ENCODE assay signal across 8 mouse cellular contexts in genomic region chr11:43411413-43411812, GRCm38 (mm10). TPM values are rescaled to one million over a fixed set of nuclear protein-coding genes. Genes with fewer than 3 reads are reported as not detected.
DNase-seq lines count a peak whose midpoint lies in the region; ATAC-seq and TF ChIP-seq lines count a peak whose summit lies in the region.

No protein-coding gene starts in this region.

- no peaks in the 10 kb centered on the region for H3K79me2 ChIP-seq in CH12.LX (replicated peaks; ENCODE audit: control insufficient read depth, extremely low read depth, insufficient read depth, poor library complexity, severe bottlenecking)

- H3K27me3 ChIP-seq in CH12.LX (replicated peaks), result no peaks in the 10 kb centered on the region
- H3K27me3 ChIP-seq in lung, embryonic 14.5 days (ENCODE audit: insufficient read depth, low read length), result no peaks in the 10 kb centered on the region

- no peak overlapping the region for H3K27ac ChIP-seq in CH12.LX (ENCODE audit: insufficient read depth, low read depth)
- no peak overlapping the region for H3K27ac ChIP-seq in cortical plate, adult 2 months (ENCODE audit: insufficient read depth, low read length)
- no peak overlapping the region for H3K27ac ChIP-seq in lung, embryonic 14.5 days (ENCODE audit: low read depth)

- peaks cover 0 to 8% of the 10 kb centered on the region in 2 experiments for H3K36me3 ChIP-seq in CH12.LX (replicated peaks in 1 of 2; ENCODE audit: control insufficient read depth in 1 of 2, insufficient read depth in 1 of 2, low read length in 1 of 2)
- H3K36me3 ChIP-seq in lung, embryonic 14.5 days (ENCODE audit: insufficient read depth), result no peaks in the 10 kb centered on the region

- no peak overlapping the region for H3K9ac ChIP-seq in CH12.LX (ENCODE audit: insufficient read depth, low read depth)
- no peak overlapping the region for H3K9ac ChIP-seq in lung, embryonic 14.5 days

- H3K4me1 ChIP-seq in CH12.LX (ENCODE audit: control insufficient read depth in 1 of 2, insufficient read depth in 2 of 2), result peaks cover 14 to 52% of the 10 kb centered on the region in 2 experiments
- H3K4me1 ChIP-seq in cortical plate, adult 2 months (ENCODE audit: control insufficient read depth, insufficient read depth, low read length), result no peaks in the 10 kb centered on the region
- H3K4me1 ChIP-seq in lung, embryonic 14.5 days (ENCODE audit: insufficient read depth), result no peaks in the 10 kb centered on the region

- dilution Hi-C loops in CH12.LX (cut with MboI; ENCODE audit: extremely low pct_ligation_motif_present, extremely low pct_unique_long_range_greater_than_20kb, low sequenced_read_pairs), result no loop called here

- in situ Hi-C loops in CH12.LX (cut with MboI; ENCODE audit: low pct_ligation_motif_present, low pct_unique_long_range_greater_than_20kb, low sequenced_read_pairs), result loop anchor here (10.0 kb wide), 1 partner anchor 197 kb away; no protein-coding TSS in a partner anchor

- WGBS in lung, embryonic 14.5 days, result 3% methylated on average over 1 of the region's 1 CpGs

- peak; percentile 83 for TF ChIP-seq EP300 in CH12.LX (IDR thresholded peaks at IDR 0.05; ENCODE audit: low read length)

- TF ChIP-seq RAD21 in CH12.LX (IDR thresholded peaks at IDR 0.05; ENCODE audit: low read depth, low read length), result peak; percentile 93

- H3K9me3 ChIP-seq in CH12.LX (replicated peaks; ENCODE audit: low read length), result no peaks in the 10 kb centered on the region
- no peaks in the 10 kb centered on the region for H3K9me3 ChIP-seq in lung, embryonic 14.5 days (ENCODE audit: low read depth, low read length)

- DNase-seq in CH12.LX (ENCODE audit: extremely low read depth), result peak; percentile 97
- peak; percentile 77 for DNase-seq in ZHBTc4 (ENCODE audit: low read depth, low spot score)
- peak; percentile 24 for DNase-seq in gastrocnemius, postnatal 25 days
- DNase-seq in layer of hippocampus, adult 11-12 months (ENCODE audit: low spot score), result peak; percentile 76
- DNase-seq in lung, embryonic 14.5 days, result peak; percentile 84
- peak; percentile 83 for DNase-seq in retina, postnatal 1 day
- peak; percentile 59 to 66 for DNase-seq in thymus, postnatal 36 days

- no peak overlapping the region for H3K4me2 ChIP-seq in CH12.LX (ENCODE audit: insufficient read depth, low read depth, poor library complexity, severe bottlenecking)
- H3K4me2 ChIP-seq in lung, embryonic 14.5 days, result no peak overlapping the region

- TF ChIP-seq POLR2A in CH12.LX (IDR thresholded peaks at IDR 0.05; ENCODE audit: low read depth, low read length), result 0 out of 2 replicates have a peak, but pooled peaks have one; percentile 16
- TF ChIP-seq POLR2A in cortical plate, adult 2 months (IDR thresholded peaks at IDR 0.05; ENCODE audit: extremely low read depth, insufficient read depth, low read length), result no peak

- H3K4me3 ChIP-seq in CH12.LX (replicated peaks in 1 of 3; ENCODE audit: low read depth in 2 of 3, low read length in 2 of 3, poor library complexity in 1 of 3), result no peak overlapping the region
- H3K4me3 ChIP-seq in cortical plate, adult 2 months (ENCODE audit: insufficient read depth, low read length), result no peak overlapping the region
- H3K4me3 ChIP-seq in lung, embryonic 14.5 days (ENCODE audit: low read depth, low read length), result no peak overlapping the region

- peak; percentile 98 to 100 for TF ChIP-seq CTCF in CH12.LX (conservative IDR thresholded peaks at IDR 0.05 in 1 of 2, IDR thresholded peaks at IDR 0.05 in 1 of 2; ENCODE audit: low read depth in 2 of 2, low read length in 2 of 2)
- peak; percentile 72 for TF ChIP-seq CTCF in cortical plate, adult 2 months (IDR thresholded peaks at IDR 0.05; ENCODE audit: extremely low read depth, insufficient read depth, low read length)
- peak; percentile 89 for TF ChIP-seq CTCF in lung, embryonic 14.5 days (IDR thresholded peaks at IDR 0.05; ENCODE audit: low read depth)

- ATAC-seq in lung, embryonic 14.5 days (ENCODE audit: insufficient read depth), result peak; percentile 54

TF ChIP-seq in CH12.LX, 34 proteins besides CTCF, POLR2A, EP300 and RAD21:
- TF ChIP-seq MXI1 (IDR thresholded peaks at IDR 0.05; ENCODE audit: low read depth, low read length) (peak; percentile 63; the same call in 1 of the 2 replicates), SIN3A (IDR thresholded peaks at IDR 0.05; ENCODE audit: low read length) (peak; percentile 80), RCOR1 (conservative IDR thresholded peaks at IDR 0.05; ENCODE audit: low read depth, low read length) (no peak), MEF2A (IDR thresholded peaks at IDR 0.05; ENCODE audit: borderline replicate concordance, low read depth, low read length) (no peak), POLR2AphosphoS2 (IDR thresholded peaks at IDR 0.05; ENCODE audit: low read depth, low read length) (no peak), ZC3H11A (IDR thresholded peaks at IDR 0.05; ENCODE audit: low read depth, low read length) (peak; percentile 50; the same call in 1 of the 2 replicates), HCFC1 (IDR thresholded peaks at IDR 0.05; ENCODE audit: low read depth, low read length) (no peak), BHLHE40 (IDR thresholded peaks at IDR 0.05; ENCODE audit: low read depth, low read length) (peak; percentile 67), JUN (IDR thresholded peaks at IDR 0.05; ENCODE audit: insufficient read depth, low read depth, low read length) (0 out of 2 replicates have a peak, but pooled peaks have one; percentile 15), JUND (conservative IDR thresholded peaks at IDR 0.05; ENCODE audit: low read depth, low read length) (no peak), ZMIZ1 (IDR thresholded peaks at IDR 0.05; ENCODE audit: low read depth, low read length) (no peak), MAFK (IDR thresholded peaks at IDR 0.05; ENCODE audit: insufficient replicate concordance, low read length) (no peak), MYC (IDR thresholded peaks at IDR 0.05; ENCODE audit: low read depth, low read length) (peak; percentile 93), NELFE (IDR thresholded peaks at IDR 0.05; ENCODE audit: low read depth, low read length) (no peak; the same call in 1 of the 2 replicates), GABPA (IDR thresholded peaks at IDR 0.05; ENCODE audit: insufficient replicate concordance, low read depth, low read length) (no peak), MAZ (IDR thresholded peaks at IDR 0.05; ENCODE audit: low read depth, low read length) (peak; percentile 37; the same call in 1 of the 2 replicates), SMC3 (IDR thresholded peaks at IDR 0.05; ENCODE audit: low read depth, low read length) (peak; percentile 96), ELF1 (IDR thresholded peaks at IDR 0.05; ENCODE audit: low read depth, low read length) (0 out of 2 replicates have a peak, but pooled peaks have one; percentile 42), KAT2A (IDR thresholded peaks at IDR 0.05; ENCODE audit: insufficient replicate concordance, low read length) (no peak), TBP (conservative IDR thresholded peaks at IDR 0.05; ENCODE audit: low read depth, low read length) (no peak), PAX5 (IDR thresholded peaks at IDR 0.05; ENCODE audit: low read length) (no peak), CHD2 (IDR thresholded peaks at IDR 0.05; ENCODE audit: low read length) (peak; percentile 42; the same call in 1 of the 2 replicates), MAX (IDR thresholded peaks at IDR 0.05; ENCODE audit: low read length) (peak; percentile 17; the same call in 1 of the 2 replicates), TCF12 (IDR thresholded peaks at IDR 0.05; ENCODE audit: low read depth, low read length) (no peak; the same call in 1 of the 2 replicates), ZKSCAN1 (IDR thresholded peaks at IDR 0.05; ENCODE audit: borderline replicate concordance, low read depth, low read length) (no peak), ZNF384 (IDR thresholded peaks at IDR 0.05; ENCODE audit: low read depth, low read length) (no peak), ETS1 (conservative IDR thresholded peaks at IDR 0.05; ENCODE audit: low read depth, low read length) (peak; percentile 52), IRF4 (IDR thresholded peaks at IDR 0.05; ENCODE audit: low read depth, low read length) (peak; percentile 72; the same call in 1 of the 2 replicates), NRF1 (IDR thresholded peaks at IDR 0.05; ENCODE audit: low read depth, low read length) (no peak), CHD1 (IDR thresholded peaks at IDR 0.05; ENCODE audit: low read depth, low read length) (no peak), E2F4 (IDR thresholded peaks at IDR 0.05; ENCODE audit: insufficient replicate concordance, low read depth, low read length) (0 out of 2 replicates have a peak, but pooled peaks have one; percentile 13), UBTF (IDR thresholded peaks at IDR 0.05; ENCODE audit: low read depth, low read length) (no peak), USF1 (IDR thresholded peaks at IDR 0.05; ENCODE audit: low read depth, low read length) (no peak), USF2 (conservative IDR thresholded peaks at IDR 0.05; ENCODE audit: low read depth, low read length) (peak; percentile 40)

RNA-seq across cellular contexts. Expression of gene Pttg1, which starts 14.6 kb away (rescaled TPM):
- total RNA-seq in CH12.LX (2012; rRNA removed) (153 and 190 TPM in 2 replicates), CH12.LX (2014; rRNA removed) (276 and 337 TPM in 2 replicates)
- 258 and 279 TPM in 2 replicates for polyA plus RNA-seq in CH12.LX (2012; ENCODE audit: insufficient read length, low read depth)
- 98.8 and 109 TPM in 2 replicates for polyA plus RNA-seq in cortical plate, adult 2 months (2012; rRNA removed)
- total RNA-seq in gastrocnemius, postnatal 25 days (2021), result 10 to 100 TPM; 37.3 to 39.1 TPM
- 82.5 and 87.6 TPM in 2 replicates for polyA plus RNA-seq in lung, embryonic 14.5 days (2014; fragmentation: Nextera tagmentation; extraction: Ambion mirVana)

RNA-seq across cellular contexts. Expression of gene Slu7, which starts 22.1 kb away (rescaled TPM):
- total RNA-seq in CH12.LX (2012; rRNA removed) (41.6 and 43.0 TPM in 2 replicates), CH12.LX (2014; rRNA removed) (60.3 and 68.8 TPM in 2 replicates)
- 66.8 and 78.7 TPM in 2 replicates for polyA plus RNA-seq in CH12.LX (2012; ENCODE audit: insufficient read length, low read depth)
- 20.1 and 20.9 TPM in 2 replicates for polyA plus RNA-seq in cortical plate, adult 2 months (2012; rRNA removed)
- 10 to 100 TPM; 27.8 to 28.3 TPM for total RNA-seq in gastrocnemius, postnatal 25 days (2021)
- polyA plus RNA-seq in lung, embryonic 14.5 days (2014; fragmentation: Nextera tagmentation; extraction: Ambion mirVana), result 47.9 and 50.1 TPM in 2 replicates

Comparison
In these comparisons a context has a peak if more than half of its experiments do, and no peak if none do; other contexts are left out.
1. DNase-seq: peak in every context shown above with its lines; median percentile 97 in CH12.LX; 84 in lung, embryonic 14.5 days; 83 in retina, postnatal 1 day; 77 in ZHBTc4; 76 in layer of hippocampus, adult 11-12 months; 62 in thymus, postnatal 36 days; 24 in gastrocnemius, postnatal 25 days.